Mouse (Mus musculus) mouse trophoblast stem cell (cell line): ENCODE data around the gene Nup35.

Source experiments
- in situ Hi-C, 2 experiments: fragments of 300-500 bp; cut with MseI, MboI; formaldehyde crosslinking; loops; 2 replicates in 1 of 2; 3 replicates in 1 of 2; pipeline ENCODE4 v1.15.1; 2025

Nup35 gene

DNA sequence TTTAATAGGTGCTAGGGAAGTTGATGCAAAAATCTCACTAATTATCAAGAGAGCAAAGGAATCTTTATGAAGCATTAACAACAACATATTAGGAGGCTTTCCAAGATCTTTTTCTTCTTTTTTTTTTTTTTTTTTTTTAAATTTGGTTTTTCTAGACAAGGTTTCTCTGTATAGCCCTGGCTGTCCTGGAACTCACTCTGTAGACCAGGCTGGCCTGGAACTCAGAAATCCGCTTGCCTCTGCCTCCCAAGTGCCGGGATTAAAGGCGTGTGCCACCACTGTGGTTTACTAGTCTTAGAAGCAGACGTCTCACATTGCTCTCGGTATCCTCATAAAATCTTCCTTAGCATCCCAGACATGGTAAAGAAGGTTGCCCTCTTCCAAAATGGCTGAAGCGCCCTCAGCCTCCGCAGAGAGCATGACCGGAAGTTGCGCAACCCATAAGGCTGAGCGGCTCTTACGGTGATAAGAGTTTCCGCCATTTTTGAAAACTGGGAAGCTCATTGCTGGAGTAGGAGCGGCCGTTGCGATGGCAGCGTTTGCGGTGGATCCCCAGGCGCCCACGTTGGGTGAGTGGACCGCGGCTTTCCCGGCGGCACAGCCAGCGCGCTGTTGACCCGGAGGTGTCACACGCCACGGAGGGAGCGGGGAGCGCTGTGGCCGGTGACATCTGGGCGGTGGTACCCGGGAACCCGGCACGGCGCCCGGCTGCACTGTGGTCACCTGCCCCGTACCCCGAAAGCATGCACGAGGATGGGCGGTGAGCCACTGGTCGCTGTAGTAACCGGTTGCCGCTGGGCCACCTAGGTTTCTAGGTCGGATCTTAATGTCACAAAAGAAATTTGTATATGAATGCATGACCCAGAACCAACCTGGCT lies 21.6 kb downstream of the Nup35 start:
- in situ Hi-C loops: no loop called here

GRCm38 (mm10) chr2:80639398-80639797 lies 22.4 kb downstream of the Nup35 start:
- in situ Hi-C loops: no loop called here

DNA sequence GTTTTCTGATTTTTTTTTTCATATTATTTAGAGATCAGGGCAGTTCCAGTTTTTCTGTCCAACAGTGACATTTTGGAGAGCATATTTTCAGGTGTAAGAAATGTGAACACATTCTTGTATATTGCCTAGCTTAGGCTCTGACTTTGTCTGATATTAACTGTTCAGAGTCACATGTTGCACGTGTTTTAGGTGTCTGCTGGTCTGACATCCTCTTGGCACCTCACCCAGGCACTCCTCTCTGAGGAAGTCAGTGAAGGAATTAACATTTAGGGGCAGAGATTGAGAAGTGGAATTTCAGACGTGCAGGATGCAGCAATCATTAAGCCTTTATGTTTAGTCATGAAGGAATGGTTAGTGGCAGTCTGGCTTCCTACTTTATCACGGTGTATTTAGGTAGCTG lies 22.8 kb downstream of the Nup35 start:
- in situ Hi-C loops: no loop called here

GRCm38 (mm10) chr2:80661414-80661813 lies 44.4 kb downstream of the Nup35 start:
- in situ Hi-C loops: no loop called here

GRCm38 (mm10) chr2:80662682-80663081 lies 45.6 kb downstream of the Nup35 start:
- in situ Hi-C loops: no loop called here

DNA sequence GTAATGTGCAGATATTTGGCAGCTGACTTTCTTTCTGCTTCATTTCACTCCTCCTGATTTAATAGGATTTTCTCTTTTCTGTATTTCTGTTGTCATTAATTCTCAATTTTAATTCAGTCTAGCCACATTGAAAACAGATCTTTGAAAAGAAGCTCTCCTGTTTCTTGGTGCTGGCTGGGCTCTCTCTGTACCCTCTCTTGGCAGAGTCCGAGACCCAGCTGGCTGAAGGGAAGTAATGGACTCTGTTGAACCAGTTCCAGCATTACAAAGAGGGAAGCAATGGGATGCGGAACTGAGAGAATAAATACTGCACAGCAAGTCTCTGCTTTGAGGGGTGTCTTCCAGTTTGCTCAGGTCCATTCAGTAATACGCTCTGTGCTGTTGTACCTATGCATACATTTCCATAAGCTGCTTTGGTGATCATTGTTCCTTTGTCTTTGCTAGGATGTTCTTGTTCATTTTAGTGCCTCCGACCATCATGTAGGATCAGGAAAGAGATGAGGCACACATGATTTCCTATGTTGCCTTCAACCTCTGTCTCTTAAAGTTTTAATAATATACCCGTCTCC lies 50.4 kb downstream of the Nup35 start:
- in situ Hi-C loops: no loop called here

GRCm38 (mm10) chr2:80669868-80670666 lies 53.0 kb downstream of the Nup35 start:
- in situ Hi-C loops: no loop called here

GRCm38 (mm10) chr2:80678803-80679202 lies 61.8 kb downstream of the Nup35 start:
- in situ Hi-C loops: no loop called here

- in situ Hi-C loops: no loop called here
Observed at GRCm38 (mm10) chr2:80683727-80684239, 66.7 kb downstream of the Nup35 start.

- in situ Hi-C loops: no loop called here
Observed at GRCm38 (mm10) chr2:80684396-80685071, 67.5 kb downstream of the Nup35 start.

DNA sequence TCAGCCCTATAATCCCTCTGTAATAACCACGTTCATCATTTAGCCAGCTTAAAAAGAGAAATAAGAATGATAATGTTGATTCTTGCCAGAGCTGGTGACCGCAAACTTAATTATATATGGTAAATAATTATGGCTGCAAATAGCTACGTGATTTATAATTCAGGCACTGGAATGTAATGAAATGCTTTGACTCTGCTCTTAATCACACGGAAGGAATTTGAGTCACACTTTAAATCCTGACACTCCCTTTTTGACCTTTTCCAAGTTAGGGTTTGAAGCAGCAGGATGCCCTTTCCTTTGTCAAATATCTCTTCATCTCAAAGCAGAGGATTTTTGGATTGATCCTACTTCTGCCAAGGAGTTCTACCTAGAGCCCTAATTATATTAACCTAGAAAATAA lies 71.2 kb downstream of the Nup35 start:
- in situ Hi-C loops: no loop called here

- in situ Hi-C loops: no loop called here
Observed at GRCm38 (mm10) chr2:80707429-80707828, 90.4 kb downstream of the Nup35 start.
